Comparison of ENCODE assay signal across 8 mouse cellular contexts in genomic region chr2:165883846-165884576, GRCm38 (mm10). TPM values are rescaled to one million over a fixed set of nuclear protein-coding genes. Genes with fewer than 3 reads are reported as not detected.
A peak's percentile ranks its signal among the peaks of the same experiment; 100 is the strongest.
DNase-seq lines count a peak whose midpoint lies in the region; ATAC-seq and TF ChIP-seq lines count a peak whose summit lies in the region.

No protein-coding gene starts in this region.

- H3K4me2 ChIP-seq in CH12.LX (ENCODE audit: insufficient read depth, low read depth, poor library complexity, severe bottlenecking) = peak overlapping the region; percentile 80
- H3K4me2 ChIP-seq in embryonic facial prominence, embryonic 14.5 days (ENCODE audit: low read depth, low read length) = peak overlapping the region; percentile 62
- H3K4me2 ChIP-seq in lung, embryonic 14.5 days = peak overlapping the region; percentile 75

- H3K4me1 ChIP-seq in CH12.LX (ENCODE audit: control insufficient read depth in 1 of 2, insufficient read depth in 2 of 2) = peaks cover 22 to 60% of the 10 kb centered on the region in 2 experiments
- peaks cover 96% of the 10 kb centered on the region for H3K4me1 ChIP-seq in embryonic facial prominence, embryonic 14.5 days (ENCODE audit: control insufficient read depth, insufficient read depth, low read length)
- peaks cover 85% of the 10 kb centered on the region for H3K4me1 ChIP-seq in lung, embryonic 14.5 days (ENCODE audit: insufficient read depth)

- H3K27ac ChIP-seq in CH12.LX (ENCODE audit: insufficient read depth, low read depth) = peak overlapping the region; percentile 99
- H3K27ac ChIP-seq in embryonic facial prominence, embryonic 14.5 days (replicated peaks; ENCODE audit: low read depth, low read length) = peak overlapping the region; percentile 99
- H3K27ac ChIP-seq in lung, embryonic 14.5 days (ENCODE audit: low read depth) = peak overlapping the region; percentile 100

- H3K9me3 ChIP-seq in CH12.LX (replicated peaks; ENCODE audit: low read length) = no peaks in the 10 kb centered on the region
- H3K9me3 ChIP-seq in embryonic facial prominence, embryonic 14.5 days (ENCODE audit: control insufficient read depth, low read length) = no peaks in the 10 kb centered on the region
- H3K9me3 ChIP-seq in lung, embryonic 14.5 days (ENCODE audit: low read depth, low read length) = no peaks in the 10 kb centered on the region

- DNase-seq in 416B (ENCODE audit: low read depth) (peak; percentile 74), CH12.LX (ENCODE audit: extremely low read depth) (no peak)
- no peak for DNase-seq in embryonic facial prominence, embryonic 14.5 days (ENCODE audit: low spot score)
- DNase-seq in heart, postnatal 10 days = peak; percentile 66 to 69
- peak; percentile 63 to 84 for DNase-seq in kidney, postnatal 36 days
- no peak for DNase-seq in lung, embryonic 14.5 days
- DNase-seq in right cerebral cortex, postnatal 4 days = peak; percentile 26

- H3K27me3 ChIP-seq in CH12.LX (replicated peaks) = no peaks in the 10 kb centered on the region
- no peaks in the 10 kb centered on the region for H3K27me3 ChIP-seq in embryonic facial prominence, embryonic 14.5 days (replicated peaks; ENCODE audit: control insufficient read depth, insufficient read depth, low read length)
- no peaks in the 10 kb centered on the region for H3K27me3 ChIP-seq in lung, embryonic 14.5 days (ENCODE audit: insufficient read depth, low read length)

- TF ChIP-seq POLR2A in CH12.LX (IDR thresholded peaks at IDR 0.05; ENCODE audit: low read depth, low read length) = no peak

- H3K4me3 ChIP-seq in CH12.LX (replicated peaks in 1 of 3; ENCODE audit: low read depth in 2 of 3, low read length in 2 of 3, poor library complexity in 1 of 3) = peak overlapping the region; percentile 72 to 92 (median 81)
- peak overlapping the region; percentile 36 for H3K4me3 ChIP-seq in embryonic facial prominence, embryonic 14.5 days (ENCODE audit: low read depth, low read length)
- peak overlapping the region; percentile 37 for H3K4me3 ChIP-seq in lung, embryonic 14.5 days (ENCODE audit: low read depth, low read length)

- dilution Hi-C loops in CH12.LX (cut with MboI; ENCODE audit: extremely low pct_ligation_motif_present, extremely low pct_unique_long_range_greater_than_20kb, low sequenced_read_pairs) = no loop called here

- 0 out of 2 replicates have a peak, but pooled peaks have one; percentile 13 for ATAC-seq in embryonic facial prominence, embryonic 14.5 days (ENCODE audit: low read depth)
- ATAC-seq in lung, embryonic 14.5 days (ENCODE audit: insufficient read depth) = no peak
- no peak for ATAC-seq in megakaryocyte progenitor cell, adult 5-6 weeks (replicated peaks; ENCODE audit: poor library complexity)

- H3K9ac ChIP-seq in CH12.LX (ENCODE audit: insufficient read depth, low read depth) = peak overlapping the region; percentile 80
- peak overlapping the region; percentile 67 for H3K9ac ChIP-seq in embryonic facial prominence, embryonic 14.5 days (ENCODE audit: low read depth, low read length)
- peak overlapping the region; percentile 63 for H3K9ac ChIP-seq in lung, embryonic 14.5 days

- intact Hi-C loops in heart, postnatal 10 days (cut with DNase I) = no loop called here

- WGBS in embryonic facial prominence, embryonic 14.5 days = 8% methylated on average over 11 of the region's 11 CpGs
- WGBS in lung, embryonic 14.5 days = 5% methylated on average over 11 of the region's 11 CpGs

- in situ Hi-C loops in CH12.LX (cut with MboI; ENCODE audit: low pct_ligation_motif_present, low pct_unique_long_range_greater_than_20kb, low sequenced_read_pairs) = no loop called here

- no peak for TF ChIP-seq EP300 in CH12.LX (IDR thresholded peaks at IDR 0.05; ENCODE audit: low read length)

- H3K79me2 ChIP-seq in CH12.LX (replicated peaks; ENCODE audit: control insufficient read depth, extremely low read depth, insufficient read depth, poor library complexity, severe bottlenecking) = peaks cover 51% of the 10 kb centered on the region

- TF ChIP-seq RAD21 in CH12.LX (IDR thresholded peaks at IDR 0.05; ENCODE audit: low read depth, low read length) = no peak

- TF ChIP-seq CTCF in CH12.LX (conservative IDR thresholded peaks at IDR 0.05 in 1 of 2, IDR thresholded peaks at IDR 0.05 in 1 of 2; ENCODE audit: low read depth in 2 of 2, low read length in 2 of 2) = no peak
- TF ChIP-seq CTCF in lung, embryonic 14.5 days (IDR thresholded peaks at IDR 0.05; ENCODE audit: low read depth) = no peak

- H3K36me3 ChIP-seq in CH12.LX (replicated peaks in 1 of 2; ENCODE audit: control insufficient read depth in 1 of 2, insufficient read depth in 1 of 2, low read length in 1 of 2) = peaks cover 4 to 28% of the 10 kb centered on the region in 2 experiments
- peaks cover 4% of the 10 kb centered on the region; the same call in 1 of the 2 replicates for H3K36me3 ChIP-seq in embryonic facial prominence, embryonic 14.5 days (ENCODE audit: control insufficient read depth, insufficient read depth, low read length)
- peaks cover 10% of the 10 kb centered on the region for H3K36me3 ChIP-seq in lung, embryonic 14.5 days (ENCODE audit: insufficient read depth)

TF ChIP-seq in CH12.LX, 34 proteins besides CTCF, POLR2A, EP300 and RAD21:
- TF ChIP-seq UBTF (IDR thresholded peaks at IDR 0.05; ENCODE audit: low read depth, low read length) = no peak
- peak; percentile 15; the same call in 1 of the 2 replicates for TF ChIP-seq BHLHE40 (IDR thresholded peaks at IDR 0.05; ENCODE audit: low read depth, low read length)
- TF ChIP-seq JUN (IDR thresholded peaks at IDR 0.05; ENCODE audit: insufficient read depth, low read depth, low read length) = no peak
- peak; percentile 80; the same call in 1 of the 2 replicates for TF ChIP-seq MYC (IDR thresholded peaks at IDR 0.05; ENCODE audit: low read depth, low read length)
- no peak for TF ChIP-seq E2F4 (IDR thresholded peaks at IDR 0.05; ENCODE audit: insufficient replicate concordance, low read depth, low read length)
- 0 out of 2 replicates have a peak, but pooled peaks have one; percentile 6 for TF ChIP-seq CHD2 (IDR thresholded peaks at IDR 0.05; ENCODE audit: low read length)
- TF ChIP-seq JUND (conservative IDR thresholded peaks at IDR 0.05; ENCODE audit: low read depth, low read length) = no peak
- TF ChIP-seq USF2 (conservative IDR thresholded peaks at IDR 0.05; ENCODE audit: low read depth, low read length) = peak; percentile 29; the same call in 1 of the 2 replicates
- TF ChIP-seq SMC3 (IDR thresholded peaks at IDR 0.05; ENCODE audit: low read depth, low read length) = no peak
- TF ChIP-seq ETS1 (conservative IDR thresholded peaks at IDR 0.05; ENCODE audit: low read depth, low read length) = peak; percentile 11; the same call in 1 of the 2 replicates
- peak; percentile 78 for TF ChIP-seq MXI1 (IDR thresholded peaks at IDR 0.05; ENCODE audit: low read depth, low read length)
- no peak for TF ChIP-seq NELFE (IDR thresholded peaks at IDR 0.05; ENCODE audit: low read depth, low read length)
- 0 out of 2 replicates have a peak, but pooled peaks have one; percentile 57 for TF ChIP-seq SIN3A (IDR thresholded peaks at IDR 0.05; ENCODE audit: low read length)
- TF ChIP-seq TCF12 (IDR thresholded peaks at IDR 0.05; ENCODE audit: low read depth, low read length) = no peak
- TF ChIP-seq MAX (IDR thresholded peaks at IDR 0.05; ENCODE audit: low read length) = peak; percentile 68
- TF ChIP-seq ELF1 (IDR thresholded peaks at IDR 0.05; ENCODE audit: low read depth, low read length) = no peak
- TF ChIP-seq USF1 (IDR thresholded peaks at IDR 0.05; ENCODE audit: low read depth, low read length) = peak; percentile 55
- peak; percentile 86; the same call in 1 of the 2 replicates for TF ChIP-seq CHD1 (IDR thresholded peaks at IDR 0.05; ENCODE audit: low read depth, low read length)
- TF ChIP-seq HCFC1 (IDR thresholded peaks at IDR 0.05; ENCODE audit: low read depth, low read length) = no peak
- TF ChIP-seq ZNF384 (IDR thresholded peaks at IDR 0.05; ENCODE audit: low read depth, low read length) = peak; percentile 82
- TF ChIP-seq PAX5 (IDR thresholded peaks at IDR 0.05; ENCODE audit: low read length) = no peak
- TF ChIP-seq IRF4 (IDR thresholded peaks at IDR 0.05; ENCODE audit: low read depth, low read length) = no peak
- TF ChIP-seq MAFK (IDR thresholded peaks at IDR 0.05; ENCODE audit: insufficient replicate concordance, low read length) = no peak
- no peak for TF ChIP-seq GABPA (IDR thresholded peaks at IDR 0.05; ENCODE audit: insufficient replicate concordance, low read depth, low read length)
- TF ChIP-seq TBP (conservative IDR thresholded peaks at IDR 0.05; ENCODE audit: low read depth, low read length) = no peak
- TF ChIP-seq KAT2A (IDR thresholded peaks at IDR 0.05; ENCODE audit: insufficient replicate concordance, low read length) = 0 out of 2 replicates have a peak, but pooled peaks have one; percentile 34
- TF ChIP-seq NRF1 (IDR thresholded peaks at IDR 0.05; ENCODE audit: low read depth, low read length) = peak; percentile 10; the same call in 1 of the 2 replicates
- no peak for TF ChIP-seq POLR2AphosphoS2 (IDR thresholded peaks at IDR 0.05; ENCODE audit: low read depth, low read length)
- 0 out of 2 replicates have a peak, but pooled peaks have one; percentile 16 for TF ChIP-seq MAZ (IDR thresholded peaks at IDR 0.05; ENCODE audit: low read depth, low read length)

RNA-seq across cellular contexts. Expression of gene Zmynd8, which starts 14.8 kb away (rescaled TPM):
- total RNA-seq in CH12.LX (2012; rRNA removed) = 34.0 and 35.1 TPM in 2 replicates
- total RNA-seq in CH12.LX (2014; rRNA removed) = 29.5 and 33.6 TPM in 2 replicates
- polyA plus RNA-seq in CH12.LX (2012; ENCODE audit: insufficient read length, low read depth) = 76.1 and 84.5 TPM in 2 replicates
- polyA plus RNA-seq in embryonic facial prominence, embryonic 14.5 days (2014; fragmentation: Nextera tagmentation; extraction: Ambion mirVana) = 28.6 and 32.7 TPM in 2 replicates
- 10 to 100 TPM; 48.7 to 55.5 TPM for total RNA-seq in heart, postnatal 10 days (2021)
- polyA plus RNA-seq in lung, embryonic 14.5 days (2014; fragmentation: Nextera tagmentation; extraction: Ambion mirVana) = 40.5 and 46.0 TPM in 2 replicates
- total RNA-seq in megakaryocyte progenitor cell, adult 5-6 weeks (2015) = 44.6 and 49.9 TPM in 2 replicates
- total RNA-seq in megakaryocyte progenitor cell, adult 5-6 weeks (2017) = 32.1 and 35.8 TPM in 2 replicates

Comparison
In these comparisons a context has a peak if more than half of its experiments do, and no peak if none do; other contexts are left out.
1. DNase-seq: peak in 416B (single experiment), heart, postnatal 10 days (2 of 2), kidney, postnatal 36 days (2 of 2) and right cerebral cortex, postnatal 4 days (single experiment); none in CH12.LX (single experiment), embryonic facial prominence, embryonic 14.5 days (single experiment) and lung, embryonic 14.5 days (single experiment).
2. Peak in every context shown above with its lines, with median percentiles within 50 percentile points of each other: H3K27ac ChIP-seq, H3K4me2 ChIP-seq, H3K4me3 ChIP-seq and H3K9ac ChIP-seq.